Mouse (Mus musculus) CH12.LX (cell line): ENCODE results near the gene Hacl1. TPM values are rescaled to one million over a fixed set of nuclear protein-coding genes. Genes with fewer than 3 reads are reported as not detected.

Source experiments
- DNase-seq: peaks from one replicate; pipeline ENCODE4 v3.0.0-alpha.2; 2013; ENCODE audit errors: extremely low read depth
- H3K27ac ChIP-seq: 2 replicates; pipeline ENCODE4 v1.5.1; 2012; ENCODE audit warnings: low read depth, mild to moderate bottlenecking, control low read depth, moderate library complexity; ENCODE audit not compliant: insufficient read depth
- H3K27me3 ChIP-seq: replicated peaks from 2 replicates; pipeline ENCODE3; 2012; ENCODE audit warnings: inconsistent platforms
- H3K36me3 ChIP-seq, 2 experiments: replicated peaks in 1 of 2; 2 replicates each; pipeline versions ENCODE3 to v1.6.1; 2012; ENCODE audit warnings: inconsistent platforms in 1 of 2, low read length in 1 of 2, mild to moderate bottlenecking in 1 of 2, mixed read lengths in 1 of 2, moderate library complexity in 1 of 2; ENCODE audit not compliant: control insufficient read depth in 1 of 2, insufficient read depth in 1 of 2
- H3K4me1 ChIP-seq, 2 experiments: 2 replicates each; pipeline ENCODE4 v1.6.1; 2012; ENCODE audit warnings: inconsistent platforms in 1 of 2, moderate library complexity in 1 of 2; ENCODE audit not compliant: insufficient read depth in 2 of 2, control insufficient read depth in 1 of 2
- H3K4me2 ChIP-seq: 2 replicates; pipeline ENCODE4 v1.6.1; 2012; ENCODE audit warnings: low read depth, mild to moderate bottlenecking, control low read depth; ENCODE audit not compliant: poor library complexity, insufficient read depth, severe bottlenecking
- H3K4me3 ChIP-seq, 3 experiments: fragments of 150-350 bp in 1 of 3; sonication (generic) in 1 of 3; replicated peaks in 1 of 3; 2 replicates each; pipeline versions ENCODE3 to v1.5.1; 2011 to 2012; ENCODE audit warnings: low read depth in 2 of 3, low read length in 2 of 3, mild to moderate bottlenecking in 2 of 3, moderate library complexity in 2 of 3, control low read depth in 1 of 3, improper control_type of control experiment in 1 of 3, inconsistent platforms in 1 of 3, mixed read lengths in 1 of 3; ENCODE audit not compliant: poor library complexity in 1 of 3
- H3K79me2 ChIP-seq: replicated peaks from 2 replicates; pipeline ENCODE4 v1.6.1; 2012; ENCODE audit warnings: mild to moderate bottlenecking, moderate library complexity; ENCODE audit not compliant: control insufficient read depth, poor library complexity, insufficient read depth, severe bottlenecking; ENCODE audit errors: extremely low read depth
- H3K9ac ChIP-seq: 2 replicates; pipeline ENCODE4 v1.6.1; 2012; ENCODE audit warnings: low read depth, mild to moderate bottlenecking, control low read depth, moderate library complexity; ENCODE audit not compliant: insufficient read depth
- H3K9me3 ChIP-seq: replicated peaks from 2 replicates; pipeline ENCODE3; 2012; ENCODE audit warnings: low read length, inconsistent platforms, mixed read lengths
- CHD1 ChIP-seq: IDR thresholded peaks from 2 replicates; pipeline ENCODE4 v1.6.1; 2012; ENCODE audit warnings: low read depth, low read length, improper control_type of control experiment, inconsistent platforms
- CTCF ChIP-seq, 2 experiments: IDR thresholded peaks in 1 of 2; conservative IDR thresholded peaks in 1 of 2; 2 replicates each; pipeline ENCODE4 v1.5.1; 2011 to 2012; ENCODE audit warnings: low read depth in 2 of 2, low read length in 2 of 2, improper control_type of control experiment in 1 of 2, inconsistent platforms in 1 of 2, mild to moderate bottlenecking in 1 of 2, moderate library complexity in 1 of 2
- E2F4 ChIP-seq: IDR thresholded peaks from 2 replicates; pipeline ENCODE4 v1.6.1; 2011; ENCODE audit warnings: low read depth, low read length, improper control_type of control experiment; ENCODE audit not compliant: insufficient replicate concordance
- EP300 ChIP-seq: IDR thresholded peaks from 2 replicates; pipeline ENCODE4 v1.6.1; 2011; ENCODE audit warnings: low read length, improper control_type of control experiment
- ETS1 ChIP-seq: conservative IDR thresholded peaks from 2 replicates; pipeline ENCODE4 v1.6.1; 2012; ENCODE audit warnings: low read depth, mild to moderate bottlenecking, inconsistent platforms, low read length, improper control_type of control experiment, moderate library complexity
- JUND ChIP-seq: conservative IDR thresholded peaks from 2 replicates; pipeline ENCODE4 v1.6.1; 2011; ENCODE audit warnings: low read depth, low read length, improper control_type of control experiment
- MEF2A ChIP-seq: IDR thresholded peaks from 2 replicates; pipeline ENCODE4 v1.6.1; 2014; ENCODE audit warnings: low read depth, mild to moderate bottlenecking, inconsistent platforms, low read length, improper control_type of control experiment, borderline replicate concordance
- RAD21 ChIP-seq: IDR thresholded peaks from 2 replicates; pipeline ENCODE4 v1.6.1; 2011; ENCODE audit warnings: low read depth, mild to moderate bottlenecking, low read length, improper control_type of control experiment, moderate library complexity
- RCOR1 ChIP-seq: conservative IDR thresholded peaks from 2 replicates; pipeline ENCODE4 v1.6.1; 2012; ENCODE audit warnings: low read depth, mild to moderate bottlenecking, inconsistent platforms, low read length, improper control_type of control experiment
- SMC3 ChIP-seq: IDR thresholded peaks from 2 replicates; pipeline ENCODE4 v1.6.1; 2011; ENCODE audit warnings: low read depth, low read length, improper control_type of control experiment
- UBTF ChIP-seq: IDR thresholded peaks from 2 replicates; pipeline ENCODE4 v1.6.1; 2012; ENCODE audit warnings: low read depth, mild to moderate bottlenecking, inconsistent platforms, low read length, improper control_type of control experiment, moderate library complexity
- ZKSCAN1 ChIP-seq: IDR thresholded peaks from 2 replicates; pipeline ENCODE4 v1.6.1; 2012; ENCODE audit warnings: low read depth, inconsistent platforms, low read length, improper control_type of control experiment, borderline replicate concordance
- dilution Hi-C: fragments of 300-500 bp; cut with MboI; formaldehyde crosslinking; loops from 2 replicates; pipeline ENCODE4 v1.14.3; 2020; ENCODE audit warnings: low sequenced_read_pairs; ENCODE audit not compliant: extremely low pct_unique_long_range_greater_than_20kb, extremely low pct_ligation_motif_present
- in situ Hi-C: fragments of 300-500 bp; cut with MboI; formaldehyde crosslinking; loops from 3 replicates; pipeline ENCODE4 v1.14.3; 2019; ENCODE audit warnings: low sequenced_read_pairs, low pct_ligation_motif_present, low pct_unique_long_range_greater_than_20kb, mixed read lengths
- polyA plus RNA-seq: library from polyadenylated mRNA; unstranded; fragments of >175 nt; gene quantifications from 2 replicates; pipeline ENCODE4 v1.2.1, GENCODE M21; 2012; ENCODE audit warnings: low read depth; ENCODE audit not compliant: insufficient read length
- total RNA-seq, 2 experiments: library from RNA; depleted of rRNA; stranded (reverse); fragments of 300-350 nt in 1 of 2; fragments of >200 nt in 1 of 2; gene quantifications; 2 replicates each; pipeline ENCODE4 v1.2.3; 2012 to 2014

Gene Hacl1
- total and polyA plus RNA-seq, 3 experiments: 13.6 to 22.6 (median 20.2) TPM

GRCm38 (mm10) chr14:31569151-31569631 lies 71.9 kb downstream of the Hacl1 start:
- no peaks in the 10 kb centered on the region for H3K36me3 ChIP-seq
- no peaks in the 10 kb centered on the region for H3K27me3 ChIP-seq
- H3K9ac ChIP-seq: no peak overlapping the region
- DNase-seq: peak; percentile 37
- dilution Hi-C loops: no loop called here
- peaks cover 9 to 49% of the 10 kb centered on the region in 2 experiments; a peak in 3 of 4 replicates for H3K4me1 ChIP-seq
- no peak overlapping the region for H3K27ac ChIP-seq
- TF ChIP-seq ETS1: peak; percentile 67
- TF ChIP-seq EP300: no peak
- H3K4me2 ChIP-seq: no peak overlapping the region
- H3K4me3 ChIP-seq: no peak overlapping the region
- no peaks in the 10 kb centered on the region for H3K79me2 ChIP-seq
- in situ Hi-C loops: no loop called here
- no peaks in the 10 kb centered on the region for H3K9me3 ChIP-seq

DNA sequence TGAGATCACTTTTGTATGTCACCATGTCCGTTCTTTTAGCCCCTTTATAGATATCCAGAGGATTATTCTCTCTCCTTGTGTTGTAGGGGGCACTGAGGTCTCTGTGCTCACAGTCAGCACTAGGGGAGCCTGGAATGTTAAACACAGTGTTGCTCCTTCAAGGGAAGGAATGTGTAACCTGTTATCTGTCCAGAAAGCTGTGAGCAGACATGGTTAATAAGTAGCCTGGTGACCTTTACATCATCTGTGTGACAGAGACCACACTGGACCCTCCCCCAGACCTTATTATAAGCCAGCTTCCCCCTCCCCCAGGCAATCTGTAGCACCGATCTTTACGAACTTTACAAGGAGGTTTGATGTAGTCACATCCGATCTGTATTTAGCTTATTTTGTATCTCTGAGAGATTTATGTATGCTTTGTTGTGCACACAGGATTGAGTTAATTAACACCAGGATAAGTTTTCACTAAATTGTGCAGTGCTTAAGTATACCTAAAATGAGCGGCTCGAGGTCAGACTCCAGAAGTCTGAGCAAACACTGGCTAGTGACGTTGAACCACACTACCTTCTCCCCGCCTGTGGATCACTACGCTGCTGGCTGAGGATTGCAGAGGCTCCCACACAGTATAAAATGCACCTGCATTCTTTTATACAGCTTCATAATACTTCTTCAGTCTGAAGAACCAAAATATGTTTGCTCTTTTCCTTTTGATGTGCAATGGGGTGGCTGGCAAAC lies 75.4 kb downstream of the Hacl1 start:
- dilution Hi-C loops (no loop called here), in situ Hi-C loops (no loop called here)
- Histone ChIP-seq H3K4me3 (no peak overlapping the region), H3K27ac (no peak overlapping the region), H3K36me3 (no peaks in the 10 kb centered on the region), H3K9ac (no peak overlapping the region), H3K9me3 (no peaks in the 10 kb centered on the region), H3K4me2 (no peak overlapping the region), H3K27me3 (no peaks in the 10 kb centered on the region), H3K4me1 (peaks cover 9 to 29% of the 10 kb centered on the region in 2 experiments; a peak in 3 of 4 replicates), H3K79me2 (no peaks in the 10 kb centered on the region)
- DNase-seq: no peak
- TF ChIP-seq CHD1 (no peak), EP300 (no peak), ZKSCAN1 (no peak), MEF2A (no peak), RCOR1 (no peak)

DNA sequence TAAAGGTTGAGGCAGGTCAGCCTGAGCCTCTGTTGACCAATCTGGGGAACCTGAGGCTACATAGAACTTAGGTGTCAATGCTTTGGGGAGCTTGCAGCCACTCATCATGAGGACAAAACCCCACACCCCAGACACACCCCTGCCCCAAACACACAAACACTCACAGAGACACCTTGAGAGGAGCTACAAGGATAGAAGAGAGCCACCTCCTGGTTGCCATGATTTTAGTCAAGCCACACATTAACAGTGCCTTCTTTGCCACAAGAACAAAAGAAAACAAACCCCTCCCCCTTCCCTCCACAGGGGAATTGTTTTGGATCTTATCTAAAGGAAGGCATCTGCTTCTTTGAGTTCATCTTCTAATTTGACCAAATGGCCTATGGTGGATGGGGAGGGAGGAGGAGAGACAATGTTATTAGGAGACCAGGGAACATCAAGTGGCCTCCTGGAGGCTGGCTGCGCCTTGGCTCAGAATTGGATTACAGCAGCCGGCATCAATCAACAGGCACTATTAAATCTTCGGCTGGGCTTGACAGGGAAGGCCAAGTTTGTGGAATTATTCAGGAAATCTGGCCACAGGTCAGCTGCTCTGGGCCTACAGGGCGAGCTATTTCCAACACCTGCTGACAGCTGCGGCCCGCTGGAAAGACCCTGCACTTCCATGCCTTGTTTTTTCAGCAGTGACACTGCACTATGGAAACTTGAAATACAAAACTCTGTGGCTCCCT lies 76.5 kb downstream of the Hacl1 start:
- H3K4me3 ChIP-seq: no peak overlapping the region
- dilution Hi-C loops: no loop called here
- H3K36me3 ChIP-seq: no peaks in the 10 kb centered on the region
- H3K4me1 ChIP-seq: peaks cover 3 to 19% of the 10 kb centered on the region in 2 experiments; a peak in 3 of 4 replicates
- no peak overlapping the region for H3K27ac ChIP-seq
- no peak for DNase-seq
- no peak for TF ChIP-seq UBTF
- TF ChIP-seq JUND: no peak
- TF ChIP-seq E2F4: no peak
- TF ChIP-seq CTCF (conservative IDR thresholded peaks at IDR 0.05 in 1 of 2, IDR thresholded peaks at IDR 0.05 in 1 of 2; ENCODE audit: low read depth in 2 of 2, low read length in 2 of 2): peak in 1 of 2 experiments; percentile 43; a peak in 2 of 4 replicates
- peak; percentile 26 for TF ChIP-seq RAD21
- peak; percentile 44 for TF ChIP-seq SMC3
- H3K9me3 ChIP-seq: no peaks in the 10 kb centered on the region
- H3K27me3 ChIP-seq: no peaks in the 10 kb centered on the region
- no peak overlapping the region for H3K9ac ChIP-seq
- H3K4me2 ChIP-seq: no peak overlapping the region
- in situ Hi-C loops: no loop called here
- H3K79me2 ChIP-seq: no peaks in the 10 kb centered on the region
